Mouse (Mus musculus): ENCODE data around the gene E130114P18Rik. TPM values are rescaled to one million over a fixed set of nuclear protein-coding genes. Genes with fewer than 3 reads are reported as not detected.

The E130114P18Rik gene
- total RNA-seq, 2 experiments from 2014 or later, result 5.0 to 5.9 TPM

- no peak for DNase-seq (ENCODE audit: low spot score in 2 of 2)
- intact Hi-C loops (cut with DNase I), result no loop called here
These were observed 54.5 kb downstream of the E130114P18Rik start for GRCm38 (mm10) chr4:97723374-97723773.

- intact Hi-C loops (cut with DNase I), result no loop called here
- no peak for DNase-seq (ENCODE audit: low spot score in 2 of 2)
These were observed 55.2 kb downstream of the E130114P18Rik start for GRCm38 (mm10) chr4:97722666-97723065.

- no peak for DNase-seq (ENCODE audit: low spot score in 2 of 2)
- intact Hi-C loops (cut with DNase I), result no loop called here
These were observed 63.3 kb downstream of the E130114P18Rik start for GRCm38 (mm10) chr4:97714616-97715015.

- intact Hi-C loops (cut with DNase I), result no loop called here
- DNase-seq (ENCODE audit: low spot score in 2 of 2), result no peak
These were observed 63.7 kb downstream of the E130114P18Rik start for GRCm38 (mm10) chr4:97714101-97714615.

GRCm38 (mm10) chr4:97712547-97712946 lies 65.3 kb downstream of the E130114P18Rik start:
- no peak for DNase-seq (ENCODE audit: low spot score in 2 of 2)
- intact Hi-C loops (cut with DNase I), result no loop called here

- intact Hi-C loops (cut with DNase I), result no loop called here
- DNase-seq (ENCODE audit: low spot score in 2 of 2), result no peak
These were observed 67.7 kb downstream of the E130114P18Rik start for GRCm38 (mm10) chr4:97710048-97710765.

GRCm38 (mm10) chr4:97707373-97708152 lies 70.3 kb downstream of the E130114P18Rik start:
- no peak for DNase-seq (ENCODE audit: low spot score in 2 of 2)
- intact Hi-C loops (cut with DNase I), result no loop called here

GRCm38 (mm10) chr4:97696684-97697615 lies 80.9 kb downstream of the E130114P18Rik start:
- DNase-seq (ENCODE audit: low spot score in 2 of 2), result no peak
- intact Hi-C loops (cut with DNase I), result no loop called here

GRCm38 (mm10) chr4:97695414-97696040 lies 82.4 kb downstream of the E130114P18Rik start:
- intact Hi-C loops (cut with DNase I), result no loop called here
- DNase-seq (ENCODE audit: low spot score in 2 of 2), result no peak

- intact Hi-C loops (cut with DNase I), result no loop called here
- DNase-seq (ENCODE audit: low spot score in 2 of 2), result no peak
These were observed 83.9 kb downstream of the E130114P18Rik start for GRCm38 (mm10) chr4:97693931-97694330.

- DNase-seq (ENCODE audit: low spot score in 2 of 2), result no peak
- intact Hi-C loops (cut with DNase I), result no loop called here
These were observed 84.8 kb downstream of the E130114P18Rik start for GRCm38 (mm10) chr4:97693054-97693453.

GRCm38 (mm10) chr4:97690384-97690766 lies 87.5 kb downstream of the E130114P18Rik start:
- DNase-seq (ENCODE audit: low spot score in 2 of 2), result no peak
- intact Hi-C loops (cut with DNase I), result no loop called here

- intact Hi-C loops (cut with DNase I), result no loop called here
These were observed 88.2 kb downstream of the E130114P18Rik start for GRCm38 (mm10) chr4:97689456-97690383.

GRCm38 (mm10) chr4:97686020-97686419 lies 91.9 kb downstream of the E130114P18Rik start:
- intact Hi-C loops (cut with DNase I), result no loop called here
- no peak for DNase-seq (ENCODE audit: low spot score in 2 of 2)

More at GRCm38 (mm10) chr4:97689456-97690383, 88.2 kb downstream of the E130114P18Rik start:
- no peak for DNase-seq (ENCODE audit: low spot score in 2 of 2)

GRCm38 (mm10) chr4:97676579-97676937 lies 101.3 kb downstream of the E130114P18Rik start:
- intact Hi-C loops (cut with DNase I), result loop anchor here (5.0 kb wide), 1 partner anchor 646 kb away; no protein-coding TSS in a partner anchor
- no peak for DNase-seq (ENCODE audit: low spot score in 2 of 2)

GRCm38 (mm10) chr4:97675741-97676578 lies 101.9 kb downstream of the E130114P18Rik start:
- intact Hi-C loops (cut with DNase I), result loop anchor here (5.0 kb wide), 1 partner anchor 646 kb away; no protein-coding TSS in a partner anchor
- DNase-seq (ENCODE audit: low spot score in 2 of 2), result no peak

- no peak for DNase-seq (ENCODE audit: low spot score in 2 of 2)
- intact Hi-C loops (cut with DNase I), result no loop called here
These were observed 103.9 kb downstream of the E130114P18Rik start for GRCm38 (mm10) chr4:97673854-97674510.

Measured in left cerebral cortex, postnatal 36 days (tissue).